Mouse (Mus musculus) testis, adult 2 months (tissue): ENCODE data around the gene Agap1. TPM values are rescaled to one million over a fixed set of nuclear protein-coding genes. Genes with fewer than 3 reads are reported as not detected.

Experiments used
- H3K27ac ChIP-seq: fragments of 200-500 bp; 2 replicates; pipeline ENCODE4 v1.5.1; 2012; ENCODE audit warnings: low read depth, low read length; ENCODE audit not compliant: control insufficient read depth, insufficient read depth
- H3K27me3 ChIP-seq: fragments of 200-500 bp; 2 replicates; pipeline ENCODE4 v1.6.1; 2012; ENCODE audit warnings: mild to moderate bottlenecking, low read length, moderate library complexity; ENCODE audit not compliant: control insufficient read depth, insufficient read depth
- H3K36me3 ChIP-seq: fragments of 200-500 bp; 2 replicates; pipeline ENCODE4 v1.6.1; 2012; ENCODE audit warnings: mild to moderate bottlenecking, low read length; ENCODE audit not compliant: control insufficient read depth, insufficient read depth
- H3K4me1 ChIP-seq: fragments of 200-500 bp; 2 replicates; pipeline ENCODE4 v1.6.1; 2012; ENCODE audit warnings: low read length; ENCODE audit not compliant: control insufficient read depth, insufficient read depth
- H3K4me3 ChIP-seq: fragments of 200-500 bp; 2 replicates; pipeline ENCODE4 v1.5.1; 2012; ENCODE audit warnings: low read depth, mild to moderate bottlenecking, low read length, moderate library complexity, mixed read lengths; ENCODE audit not compliant: control insufficient read depth
- CTCF ChIP-seq: fragments of 200-500 bp; IDR thresholded peaks from 2 replicates; pipeline ENCODE4 v1.5.1; 2012; ENCODE audit warnings: low read depth, mild to moderate bottlenecking, inconsistent platforms, low read length, moderate library complexity; ENCODE audit not compliant: control insufficient read depth, insufficient read depth, insufficient replicate concordance
- POLR2A ChIP-seq: fragments of 200-500 bp; IDR thresholded peaks from 2 replicates; pipeline ENCODE4 v1.6.1; 2012; ENCODE audit warnings: low read depth, mild to moderate bottlenecking, inconsistent platforms, low read length, moderate library complexity; ENCODE audit not compliant: control insufficient read depth
- polyA plus RNA-seq: library from polyadenylated mRNA; depleted of rRNA; stranded (reverse); fragments of >200 nt; gene quantifications from 2 replicates; pipeline ENCODE4 v1.2.3, GENCODE M21; 2012

Gene Agap1
- polyA plus RNA-seq, 1 experiment, result 16.5 TPM

- peaks cover 2% of the 10 kb centered on the region for H3K4me1 ChIP-seq
- H3K27ac ChIP-seq, result no peak overlapping the region
- H3K27me3 ChIP-seq, result no peaks in the 10 kb centered on the region
- no peak overlapping the region for H3K4me3 ChIP-seq
- no peak for TF ChIP-seq CTCF
- no peak for TF ChIP-seq POLR2A
- no peaks in the 10 kb centered on the region for H3K36me3 ChIP-seq
Observed at GRCm38 (mm10) chr1:89545099-89545498, 90.5 kb downstream of the Agap1 start.

GRCm38 (mm10) chr1:89547525-89548504 lies 93.2 kb downstream of the Agap1 start:
- Histone ChIP-seq H3K27me3 (no peaks in the 10 kb centered on the region), H3K4me3 (no peak overlapping the region), H3K36me3 (no peaks in the 10 kb centered on the region), H3K4me1 (peaks cover 6% of the 10 kb centered on the region), H3K27ac (no peak overlapping the region)
- TF ChIP-seq POLR2A (no peak), CTCF (no peak)

GRCm38 (mm10) chr1:89550061-89550869 lies 95.7 kb downstream of the Agap1 start:
- no peak overlapping the region for H3K4me3 ChIP-seq

GRCm38 (mm10) chr1:89552470-89552869 lies 97.9 kb downstream of the Agap1 start:
- Histone ChIP-seq H3K4me1 (peaks cover 13% of the 10 kb centered on the region), H3K27me3 (no peaks in the 10 kb centered on the region), H3K4me3 (no peak overlapping the region), H3K27ac (no peak overlapping the region), H3K36me3 (no peaks in the 10 kb centered on the region)
- TF ChIP-seq CTCF, result no peak
- TF ChIP-seq POLR2A, result no peak

More at GRCm38 (mm10) chr1:89550061-89550869, 95.7 kb downstream of the Agap1 start:
- TF ChIP-seq CTCF (no peak), POLR2A (no peak)
- Histone ChIP-seq H3K27ac (no peak overlapping the region), H3K27me3 (no peaks in the 10 kb centered on the region), H3K36me3 (no peaks in the 10 kb centered on the region), H3K4me1 (peaks cover 9% of the 10 kb centered on the region)

- peaks cover 11% of the 10 kb centered on the region for H3K4me1 ChIP-seq
- H3K27ac ChIP-seq, result no peak overlapping the region
- H3K4me3 ChIP-seq, result no peak overlapping the region
- H3K27me3 ChIP-seq, result no peaks in the 10 kb centered on the region
- no peaks in the 10 kb centered on the region for H3K36me3 ChIP-seq
- TF ChIP-seq CTCF (no peak), POLR2A (no peak)
Observed at GRCm38 (mm10) chr1:89553791-89554190, 99.2 kb downstream of the Agap1 start.

GRCm38 (mm10) chr1:89554969-89555856 lies 100.6 kb downstream of the Agap1 start:
- Histone ChIP-seq H3K4me3 (no peak overlapping the region), H3K27me3 (no peaks in the 10 kb centered on the region), H3K36me3 (no peaks in the 10 kb centered on the region), H3K4me1 (peaks cover 11% of the 10 kb centered on the region), H3K27ac (no peak overlapping the region)
- no peak for TF ChIP-seq CTCF
